Mouse (Mus musculus): ENCODE results near the gene Lsm4.
A peak's percentile ranks its signal among the peaks of the same experiment; 100 is the strongest.

DNA sequence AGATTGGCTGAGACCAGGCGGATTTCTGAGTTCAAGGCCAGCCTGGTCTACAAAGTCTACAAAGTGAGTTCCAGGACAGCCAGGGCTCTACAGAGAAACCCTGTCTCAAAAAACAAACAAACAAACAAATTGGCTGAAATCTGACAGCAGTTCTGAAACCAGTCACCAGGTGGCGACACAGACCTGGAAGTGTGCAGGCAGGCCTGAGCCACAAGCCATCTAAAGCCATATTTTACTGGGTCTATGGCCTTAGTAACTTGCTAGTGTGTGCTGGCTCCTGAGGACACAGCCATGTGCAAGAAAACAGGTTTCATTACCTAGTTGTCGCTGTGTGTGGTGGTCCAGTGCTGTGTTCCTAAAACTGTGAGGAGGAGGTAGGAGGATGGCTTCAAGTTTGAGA lies 47.7 kb downstream of the Lsm4 start:
- TF ChIP-seq MAX (IDR thresholded peaks at IDR 0.05) (no peak), CTCF (IDR thresholded peaks at IDR 0.05; ENCODE audit: control insufficient read depth, insufficient read depth, insufficient read length) (peak; percentile 71), CEBPB (IDR thresholded peaks at IDR 0.05; ENCODE audit: low read depth) (no peak), USF1 (IDR thresholded peaks at IDR 0.05; ENCODE audit: low read depth) (no peak), MYOD1 (IDR thresholded peaks at IDR 0.05; ENCODE audit: control insufficient read depth, insufficient read length, low read depth) (no peak), MYOG (IDR thresholded peaks at IDR 0.05; ENCODE audit: control insufficient read depth, extremely low read depth, insufficient read length) (no peak), FOSL1 (IDR thresholded peaks at IDR 0.05; ENCODE audit: insufficient read depth, low read length, poor library complexity, severe bottlenecking) (no peak)
